Mouse (Mus musculus): ENCODE results near the gene Gbp9.
"Not testable (repeated sequence)": the region's sequence is repeated elsewhere in the genome, so short reads cannot be mapped to it uniquely, and the experiment has no call there.

Gene Gbp9

GRCm38 (mm10) chr5:105139409-105140088, at the start of gene Gbp9, which contains the start of the genes Gbp8 and Gbp4:
Gene Gbp9 (minus strand): TSS chr5:105139539.
Gene Gbp8 (minus strand): TSS chr5:105139540.
Gene Gbp4 (minus strand): TSS chr5:105139586.
- peak; percentile 35 for DNase-seq

GRCm38 (mm10) chr5:105181446-105181845, 42.1 kb upstream of the Gbp9 start:
- no peak for DNase-seq

GRCm38 (mm10) chr5:105156582-105156981, 17.2 kb upstream of the Gbp9 start:
- DNase-seq = no peak

GRCm38 (mm10) chr5:105154049-105154448, 14.7 kb upstream of the Gbp9 start:
- DNase-seq = no peak

- DNase-seq = not testable (repeated sequence)
Measured at GRCm38 (mm10) chr5:105148062-105148461, 8.7 kb upstream of the Gbp9 start.

- DNase-seq = no peak
Measured at GRCm38 (mm10) chr5:105146447-105146846, 7.1 kb upstream of the Gbp9 start.

GRCm38 (mm10) chr5:105145731-105146130, 6.4 kb upstream of the Gbp9 start:
- not testable (repeated sequence) for DNase-seq

GRCm38 (mm10) chr5:105140089-105140810, 911 bp upstream of the Gbp9 start:
- DNase-seq = not testable (repeated sequence)

GRCm38 (mm10) chr5:105138906-105139305, 433 bp downstream of the Gbp9 start:
- no peak for DNase-seq

- not testable (repeated sequence) for DNase-seq
Measured at GRCm38 (mm10) chr5:105136706-105137304, 2.5 kb downstream of the Gbp9 start.

- not testable (repeated sequence) for DNase-seq
Measured at GRCm38 (mm10) chr5:105121731-105122130, 17.6 kb downstream of the Gbp9 start.

- DNase-seq = no peak
Measured at GRCm38 (mm10) chr5:105115740-105116139, 23.6 kb downstream of the Gbp9 start.

GRCm38 (mm10) chr5:105114696-105115095, 24.6 kb downstream of the Gbp9 start:
- DNase-seq = no peak

- DNase-seq = no peak
Measured at GRCm38 (mm10) chr5:105113656-105114055, 25.7 kb downstream of the Gbp9 start.

- peak; percentile 75 for DNase-seq
Measured at GRCm38 (mm10) chr5:105110271-105110852, 29.0 kb downstream of the Gbp9 start.

- DNase-seq = peak; percentile 28
Measured at GRCm38 (mm10) chr5:105109775-105110174, 29.6 kb downstream of the Gbp9 start.

- DNase-seq = not testable (repeated sequence)
Measured at GRCm38 (mm10) chr5:105105689-105106088, 33.6 kb downstream of the Gbp9 start.

- no peak for DNase-seq
Measured at GRCm38 (mm10) chr5:105081900-105082299, 57.4 kb downstream of the Gbp9 start.

GRCm38 (mm10) chr5:105068356-105068755, 71.0 kb downstream of the Gbp9 start:
- DNase-seq = not testable (repeated sequence)

- not testable (repeated sequence) for DNase-seq
Measured at GRCm38 (mm10) chr5:105064443-105064842, 74.9 kb downstream of the Gbp9 start.

GRCm38 (mm10) chr5:105063321-105063720, 76.0 kb downstream of the Gbp9 start:
- DNase-seq = no peak

- not testable (repeated sequence) for DNase-seq
Measured at GRCm38 (mm10) chr5:105062403-105062802, 76.9 kb downstream of the Gbp9 start.

GRCm38 (mm10) chr5:105060224-105060623, 79.1 kb downstream of the Gbp9 start:
- no peak for DNase-seq

Data from kidney, postnatal 10 days (tissue).